Mouse (Mus musculus): Measurements from ENCODE around the gene Ptpru.
"Not testable (repeated sequence)": the region's sequence is repeated elsewhere in the genome, so short reads cannot be mapped to it uniquely, and the experiment has no call there.

Ptpru gene

DNA sequence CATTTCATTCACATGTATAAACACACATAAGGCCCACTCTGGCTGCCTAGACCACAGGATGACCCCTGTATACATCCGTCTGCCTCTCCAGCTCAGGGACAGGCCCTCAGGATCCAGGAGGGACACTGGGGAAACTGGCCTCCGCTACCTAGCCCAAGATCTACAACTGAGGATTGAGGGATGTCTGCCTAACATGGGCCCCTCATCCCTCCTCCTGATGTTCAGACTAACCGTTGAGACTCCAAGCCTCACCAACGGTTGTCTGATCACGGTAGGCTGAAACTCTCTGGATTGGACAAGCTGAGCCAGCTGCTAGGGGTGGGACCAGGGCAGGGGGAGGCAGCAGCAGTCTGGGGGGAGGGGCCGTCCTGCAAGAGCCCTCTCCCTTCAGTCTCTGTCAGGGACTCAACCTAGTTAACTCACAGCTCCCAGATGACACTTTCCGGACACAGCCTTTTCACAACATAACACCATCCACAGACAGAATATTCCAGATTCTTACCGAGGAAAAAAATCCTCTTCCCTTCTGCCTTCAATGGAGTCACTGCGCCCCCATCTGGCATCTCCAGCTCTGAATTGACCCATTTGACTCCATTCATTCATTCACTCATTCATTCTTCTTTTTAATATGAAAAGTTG, 4.0 kb downstream of the Ptpru start:
- no peak for DNase-seq (ENCODE audit: low spot score)

GRCm38 (mm10) chr4:131832759-131833407, 5.2 kb downstream of the Ptpru start:
- no peak for DNase-seq (ENCODE audit: low spot score)

- no peak for DNase-seq (ENCODE audit: low spot score)
Observed at GRCm38 (mm10) chr4:131831546-131832045, 6.5 kb downstream of the Ptpru start.

GRCm38 (mm10) chr4:131829123-131829522, 9.0 kb downstream of the Ptpru start:
- no peak for DNase-seq (ENCODE audit: low spot score)

DNA sequence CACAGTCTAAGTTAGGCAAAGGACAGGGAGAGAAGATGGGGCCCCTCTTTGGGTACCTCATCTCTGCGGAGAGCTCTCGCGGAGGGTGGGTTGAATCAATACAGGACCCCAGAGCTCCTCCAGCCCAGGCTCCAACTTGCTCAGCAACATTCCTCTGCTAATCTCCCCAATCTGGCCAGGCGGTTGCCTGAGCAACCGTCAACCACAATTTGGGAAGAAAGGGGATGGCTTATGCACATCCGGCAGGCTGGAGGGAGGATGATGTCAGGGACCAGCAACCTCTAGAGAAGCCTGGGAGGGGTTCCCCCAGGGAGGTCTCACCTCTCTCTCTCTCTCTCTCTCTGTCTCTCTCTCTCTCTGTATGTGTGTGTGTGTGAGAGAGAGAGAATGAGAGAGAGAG, 11.2 kb downstream of the Ptpru start:
- DNase-seq (ENCODE audit: low spot score), result no peak

DNA sequence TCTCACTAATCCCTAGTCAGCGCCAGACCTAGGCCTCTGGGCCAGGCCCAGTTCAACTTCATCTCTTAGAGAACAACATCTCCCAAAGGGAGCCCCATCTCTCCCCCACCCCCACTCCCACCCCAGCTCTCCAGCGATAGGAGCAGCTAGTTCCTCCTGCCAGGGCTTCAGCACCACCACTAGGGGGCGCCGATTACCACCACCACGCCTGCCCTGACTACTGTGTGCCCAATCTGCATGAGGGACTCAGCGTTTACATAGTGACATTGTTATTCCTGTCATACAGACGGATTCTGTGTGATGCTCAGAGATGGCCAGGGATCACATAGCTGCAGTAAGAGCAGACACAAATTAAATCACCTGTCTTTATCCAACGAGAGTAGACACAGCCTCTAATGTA, 12.3 kb downstream of the Ptpru start:
- peak; percentile 33 for DNase-seq (ENCODE audit: low spot score)

- DNase-seq (ENCODE audit: low spot score), result no peak
Observed at GRCm38 (mm10) chr4:131824939-131825338, 13.1 kb downstream of the Ptpru start.

DNA sequence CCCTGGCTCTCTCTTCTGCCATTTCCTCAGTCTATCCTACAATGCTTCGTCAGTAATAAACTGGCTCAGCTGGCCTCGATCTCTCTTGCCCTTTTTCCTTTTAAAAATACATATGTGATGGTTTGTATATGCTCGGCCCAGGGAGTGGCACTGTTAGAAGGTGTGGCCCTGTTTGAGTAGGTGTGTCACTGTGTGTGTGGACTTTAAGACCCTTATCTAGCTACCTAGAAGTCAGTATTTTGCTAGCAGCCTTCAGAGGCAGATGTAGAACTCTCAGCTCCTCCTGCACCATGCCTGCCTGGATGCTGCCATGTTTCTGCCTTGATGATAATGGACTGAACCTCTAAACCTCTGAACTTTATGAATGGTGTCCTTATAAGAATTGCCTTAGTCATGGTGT, 15.5 kb downstream of the Ptpru start:
- DNase-seq (ENCODE audit: low spot score), result no peak

GRCm38 (mm10) chr4:131821161-131821731, 16.8 kb downstream of the Ptpru start:
- DNase-seq (ENCODE audit: low spot score), result no peak

GRCm38 (mm10) chr4:131818926-131819325, 19.2 kb downstream of the Ptpru start:
- no peak for DNase-seq (ENCODE audit: low spot score)

DNA sequence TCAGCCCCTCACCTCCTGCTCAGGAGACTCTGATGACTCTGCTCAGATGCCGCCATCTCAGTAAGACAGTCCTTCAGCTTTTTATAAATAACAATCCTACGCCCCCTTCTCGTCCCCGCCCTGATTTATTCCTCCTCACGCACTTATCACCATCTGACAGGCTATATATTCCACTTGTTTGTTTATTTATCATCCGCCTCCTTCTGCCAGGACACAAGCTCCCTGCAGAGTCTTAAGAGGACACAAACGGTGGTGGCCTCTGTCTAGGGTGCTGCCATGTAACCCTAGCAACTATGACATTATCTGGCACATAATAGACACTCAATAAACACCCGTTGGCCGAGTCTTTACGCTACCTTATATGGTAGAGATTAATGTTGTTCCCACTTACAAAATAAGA, 22.3 kb downstream of the Ptpru start:
- DNase-seq (ENCODE audit: low spot score), result no peak

GRCm38 (mm10) chr4:131814869-131815268, 23.2 kb downstream of the Ptpru start:
- no peak for DNase-seq (ENCODE audit: low spot score)

DNA sequence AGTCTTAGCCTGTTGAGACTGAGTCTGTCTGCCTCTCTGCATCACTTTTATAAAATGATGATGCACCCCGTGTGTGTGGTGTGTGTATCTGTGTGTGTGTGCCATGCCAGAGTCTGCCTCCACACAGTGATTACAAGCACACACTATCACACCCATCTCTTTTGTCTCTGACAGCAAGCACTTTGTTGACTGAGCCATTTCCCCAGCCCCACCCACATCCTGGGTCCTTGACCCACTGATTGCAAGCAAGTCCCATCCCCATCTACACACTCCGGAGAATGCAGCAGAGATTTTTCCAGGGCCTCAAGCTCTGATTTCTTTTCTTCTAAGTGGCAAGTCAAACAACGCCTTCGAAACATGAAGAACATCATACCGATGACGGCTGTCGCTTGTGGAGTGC, 24.3 kb downstream of the Ptpru start:
- no peak for DNase-seq (ENCODE audit: low spot score)

DNA sequence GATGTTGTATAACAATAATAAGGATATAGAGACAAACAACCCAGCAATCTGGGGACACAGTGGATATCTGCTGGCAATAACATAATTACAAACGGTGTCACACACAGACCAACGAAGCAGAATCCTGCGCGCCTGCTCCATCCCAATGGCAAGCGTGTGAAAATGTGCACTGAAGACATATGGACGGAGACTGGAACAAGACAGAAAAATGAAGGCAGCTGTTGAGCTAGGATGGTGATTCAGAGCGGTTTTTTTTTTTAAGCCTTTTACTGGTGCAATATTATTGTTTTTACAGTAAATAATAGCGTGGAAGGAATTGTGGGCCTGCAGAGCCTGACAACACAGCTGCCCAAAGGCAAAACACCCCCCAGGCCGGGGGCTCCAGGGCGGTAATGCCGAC, 25.6 kb downstream of the Ptpru start:
- DNase-seq (ENCODE audit: low spot score), result no peak

DNA sequence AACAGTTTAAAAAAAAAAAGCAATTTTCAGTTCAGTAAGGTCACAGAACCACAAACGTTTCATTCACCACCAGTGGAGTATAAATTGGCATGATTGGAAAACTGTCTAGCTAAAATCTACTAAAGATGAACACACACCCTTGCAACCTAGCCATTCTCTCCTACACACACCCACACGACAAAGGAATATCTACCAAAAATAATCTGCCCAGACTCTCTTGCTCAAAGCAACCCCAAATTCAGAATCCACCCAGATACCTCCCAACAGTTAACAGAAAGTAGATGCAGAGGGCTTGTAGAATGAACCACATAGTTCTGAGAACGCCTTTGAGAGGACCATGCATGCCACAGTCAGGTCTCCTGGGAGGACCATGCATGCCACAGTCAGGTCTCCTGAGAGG, 32.8 kb downstream of the Ptpru start:
- DNase-seq (ENCODE audit: low spot score), result no peak

- DNase-seq (ENCODE audit: low spot score), result not testable (repeated sequence)
Observed at GRCm38 (mm10) chr4:131804732-131805131, 33.4 kb downstream of the Ptpru start.

DNA sequence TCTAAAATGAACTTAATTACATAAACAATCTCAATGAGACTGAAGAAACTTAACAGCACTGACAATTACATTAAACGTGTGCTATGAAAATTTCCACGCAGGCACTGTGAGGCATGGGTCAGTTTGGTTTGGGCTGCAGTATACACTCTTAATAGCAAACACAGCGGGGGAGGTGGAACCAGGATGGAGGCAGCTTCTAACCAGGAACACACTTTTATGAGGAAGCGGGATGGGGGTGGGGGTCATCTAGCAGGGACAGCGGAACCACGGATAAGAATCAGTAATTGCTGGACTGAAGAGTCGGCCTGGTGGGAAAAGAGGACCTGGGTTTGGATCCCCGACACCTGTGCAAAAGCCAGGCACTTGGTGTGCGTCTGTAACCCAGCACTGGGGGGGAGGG, 34.2 kb downstream of the Ptpru start:
- no peak for DNase-seq (ENCODE audit: low spot score)

- DNase-seq (ENCODE audit: low spot score), result no peak
Observed at GRCm38 (mm10) chr4:131798968-131799367, 39.1 kb downstream of the Ptpru start.

GRCm38 (mm10) chr4:131797920-131798319, 40.2 kb downstream of the Ptpru start:
- no peak for DNase-seq (ENCODE audit: low spot score)

- peak; percentile 47 for DNase-seq (ENCODE audit: low spot score)
Observed at GRCm38 (mm10) chr4:131797483-131797882, 40.6 kb downstream of the Ptpru start.

- DNase-seq (ENCODE audit: low spot score), result no peak
Observed at GRCm38 (mm10) chr4:131796312-131797080, 41.6 kb downstream of the Ptpru start.

- no peak for DNase-seq (ENCODE audit: low spot score)
Observed at GRCm38 (mm10) chr4:131786800-131787199, 51.3 kb downstream of the Ptpru start.

GRCm38 (mm10) chr4:131784034-131784433, 54.1 kb downstream of the Ptpru start:
- peak; percentile 41 for DNase-seq (ENCODE audit: low spot score)
